Mouse (Mus musculus) MEL (cell line): ENCODE data around the gene Ptrh2. TPM values are rescaled to one million over a fixed set of nuclear protein-coding genes. Genes with fewer than 3 reads are reported as not detected.

Experiments
- DNase-seq: peaks from one replicate; pipeline ENCODE4 v3.0.0; 2011; ENCODE audit warnings: low read depth, low spot score
- H3K27ac ChIP-seq: 2 replicates; pipeline ENCODE4 v1.5.1; 2012; ENCODE audit warnings: low read depth, mild to moderate bottlenecking, control low read depth, low read length, moderate library complexity; ENCODE audit not compliant: control insufficient read depth
- H3K27me3 ChIP-seq, 2 experiments: fragments of 150-350 bp in 1 of 2; sonication (generic) in 1 of 2; 2 replicates each; pipeline ENCODE4 v1.6.1; 2012; ENCODE audit warnings: low read length in 2 of 2, mild to moderate bottlenecking in 2 of 2, improper control_type of control experiment in 1 of 2, moderate library complexity in 1 of 2; ENCODE audit not compliant: insufficient read depth in 2 of 2, control insufficient read depth in 1 of 2
- H3K36me3 ChIP-seq, 2 experiments: 2 replicates each; pipeline ENCODE4 v1.6.1; 2012 to 2014; ENCODE audit warnings: low read length in 2 of 2, improper control_type of control experiment in 1 of 2, inconsistent platforms in 1 of 2, mild to moderate bottlenecking in 1 of 2; ENCODE audit not compliant: insufficient read depth in 2 of 2, control insufficient read depth in 1 of 2
- H3K4me1 ChIP-seq, 2 experiments: fragments of 150-350 bp in 1 of 2; sonication (generic) in 1 of 2; 2 replicates each; pipeline ENCODE4 v1.6.1; 2012; ENCODE audit warnings: low read length in 2 of 2, improper control_type of control experiment in 1 of 2, mild to moderate bottlenecking in 1 of 2; ENCODE audit not compliant: insufficient read depth in 2 of 2, control insufficient read depth in 1 of 2
- H3K4me3 ChIP-seq, 2 experiments: fragments of 150-350 bp in 1 of 2; sonication (generic) in 1 of 2; 2 replicates each; pipeline ENCODE4 v1.5.1; 2012; ENCODE audit warnings: low read depth in 2 of 2, low read length in 2 of 2, mild to moderate bottlenecking in 2 of 2, moderate library complexity in 2 of 2, control low read depth in 1 of 2, improper control_type of control experiment in 1 of 2; ENCODE audit not compliant: control insufficient read depth in 1 of 2, insufficient read depth in 1 of 2
- H3K79me2 ChIP-seq: 2 replicates; pipeline ENCODE4 v1.6.1; 2012; ENCODE audit warnings: mild to moderate bottlenecking, low read length, moderate library complexity; ENCODE audit not compliant: control insufficient read depth, poor library complexity, insufficient read depth
- H3K9ac ChIP-seq: 2 replicates; pipeline ENCODE4 v1.6.1; 2012; ENCODE audit warnings: low read depth, mild to moderate bottlenecking, control low read depth, low read length, moderate library complexity; ENCODE audit not compliant: control insufficient read depth, poor library complexity, severe bottlenecking
- H3K9me3 ChIP-seq: fragments of 150-350 bp; sonication (generic); replicated peaks from 2 replicates; pipeline ENCODE4 v1.6.1; 2012; ENCODE audit warnings: mild to moderate bottlenecking, low read length, improper control_type of control experiment, moderate library complexity; ENCODE audit not compliant: insufficient read depth
- CHD1 ChIP-seq: IDR thresholded peaks from 2 replicates; pipeline ENCODE4 v1.6.1; 2012; ENCODE audit warnings: low read depth, mild to moderate bottlenecking, inconsistent platforms, low read length, improper control_type of control experiment
- CHD2 ChIP-seq: IDR thresholded peaks from 2 replicates; pipeline ENCODE4 v1.6.1; 2011; ENCODE audit warnings: low read length, improper control_type of control experiment
- E2F4 ChIP-seq: IDR thresholded peaks from 2 replicates; pipeline ENCODE4 v1.6.1; 2011; ENCODE audit warnings: low read depth, low read length, improper control_type of control experiment, borderline replicate concordance
- ELF1 ChIP-seq: IDR thresholded peaks from 2 replicates; pipeline ENCODE4 v1.6.1; 2014; ENCODE audit warnings: low read depth, mild to moderate bottlenecking, inconsistent platforms, low read length, improper control_type of control experiment, moderate library complexity
- ETS1 ChIP-seq: IDR thresholded peaks from 2 replicates; pipeline ENCODE4 v1.6.1; 2012; ENCODE audit warnings: low read depth, mild to moderate bottlenecking, inconsistent platforms, low read length, improper control_type of control experiment, moderate library complexity
- GABPA ChIP-seq: IDR thresholded peaks from 2 replicates; pipeline ENCODE4 v1.6.1; 2012; ENCODE audit warnings: low read depth, mild to moderate bottlenecking, inconsistent platforms, low read length, improper control_type of control experiment, moderate library complexity
- GATA1 ChIP-seq: IDR thresholded peaks from 2 replicates; pipeline ENCODE4 v1.6.1; 2011; ENCODE audit warnings: low read depth, low read length, improper control_type of control experiment
- HCFC1 ChIP-seq: IDR thresholded peaks from 2 replicates; pipeline ENCODE4 v1.6.1; 2012; ENCODE audit warnings: low read depth, mild to moderate bottlenecking, inconsistent platforms, low read length, improper control_type of control experiment, moderate library complexity
- JUND ChIP-seq: IDR thresholded peaks from 2 replicates; pipeline ENCODE4 v1.6.1; 2011; ENCODE audit warnings: low read depth, mild to moderate bottlenecking, improper control_type of control experiment, low read length
- MAFK ChIP-seq: IDR thresholded peaks from 2 replicates; pipeline ENCODE4 v1.6.1; 2011; ENCODE audit warnings: low read depth, mild to moderate bottlenecking, low read length, improper control_type of control experiment, borderline replicate concordance
- MAX ChIP-seq: IDR thresholded peaks from 2 replicates; pipeline ENCODE4 v1.6.1; 2011; ENCODE audit warnings: low read length, improper control_type of control experiment
- MAZ ChIP-seq: IDR thresholded peaks from 2 replicates; pipeline ENCODE4 v1.6.1; 2012; ENCODE audit warnings: low read depth, mild to moderate bottlenecking, inconsistent platforms, low read length, improper control_type of control experiment
- MEF2A ChIP-seq: IDR thresholded peaks from 2 replicates; pipeline ENCODE4 v1.6.1; 2014; ENCODE audit warnings: low read depth, mild to moderate bottlenecking, inconsistent platforms, low read length, improper control_type of control experiment; ENCODE audit not compliant: poor library complexity, insufficient replicate concordance, severe bottlenecking; ENCODE audit errors: extremely low read depth
- MXI1 ChIP-seq: IDR thresholded peaks from 2 replicates; pipeline ENCODE4 v1.6.1; 2011; ENCODE audit warnings: mild to moderate bottlenecking, low read depth, low read length, improper control_type of control experiment
- MYB ChIP-seq: IDR thresholded peaks from 2 replicates; pipeline ENCODE4 v1.6.1; 2011; ENCODE audit warnings: mild to moderate bottlenecking, low read depth, low read length, improper control_type of control experiment
- NELFE ChIP-seq: IDR thresholded peaks from 2 replicates; pipeline ENCODE4 v1.6.1; 2011; ENCODE audit warnings: low read depth, low read length, improper control_type of control experiment
- NRF1 ChIP-seq: IDR thresholded peaks from 2 replicates; pipeline ENCODE4 v1.6.1; 2014; ENCODE audit warnings: low read depth, mild to moderate bottlenecking, inconsistent platforms, low read length, improper control_type of control experiment, moderate library complexity; ENCODE audit not compliant: poor library complexity, insufficient read depth, severe bottlenecking
- POLR2A ChIP-seq, 2 experiments: IDR thresholded peaks; 2 replicates each; pipeline ENCODE4 v1.6.1; 2011 to 2012; ENCODE audit warnings: low read length in 2 of 2, mild to moderate bottlenecking in 2 of 2, control low read depth in 1 of 2, improper control_type of control experiment in 1 of 2, low read depth in 1 of 2, moderate library complexity in 1 of 2; ENCODE audit not compliant: control insufficient read depth in 1 of 2, insufficient read depth in 1 of 2, poor library complexity in 1 of 2
- POLR2AphosphoS2 ChIP-seq: IDR thresholded peaks from 2 replicates; pipeline ENCODE4 v1.6.1; 2011; ENCODE audit warnings: low read length, improper control_type of control experiment
- POLR2AphosphoS5 ChIP-seq: IDR thresholded peaks from 2 replicates; pipeline ENCODE4 v1.6.1; 2012; ENCODE audit warnings: low read depth, borderline replicate concordance, mild to moderate bottlenecking, inconsistent platforms, low read length, moderate library complexity, mixed read lengths
- RAD21 ChIP-seq: IDR thresholded peaks from 2 replicates; pipeline ENCODE4 v1.6.1; 2011; ENCODE audit warnings: mild to moderate bottlenecking, low read depth, low read length, improper control_type of control experiment
- RCOR1 ChIP-seq: IDR thresholded peaks from 2 replicates; pipeline ENCODE4 v1.6.1; 2012; ENCODE audit warnings: low read depth, mild to moderate bottlenecking, inconsistent platforms, low read length, improper control_type of control experiment
- SIN3A ChIP-seq: IDR thresholded peaks from 2 replicates; pipeline ENCODE4 v1.6.1; 2012; ENCODE audit warnings: low read length, improper control_type of control experiment, inconsistent platforms
- SMC3 ChIP-seq: IDR thresholded peaks from 2 replicates; pipeline ENCODE4 v1.6.1; 2011; ENCODE audit warnings: low read depth, low read length, improper control_type of control experiment
- TAL1 ChIP-seq: IDR thresholded peaks from 2 replicates; pipeline ENCODE4 v1.6.1; 2012; ENCODE audit warnings: mild to moderate bottlenecking, inconsistent platforms, low read length, moderate library complexity, mixed read lengths
- UBTF ChIP-seq: IDR thresholded peaks from 2 replicates; pipeline ENCODE4 v1.6.1; 2012; ENCODE audit warnings: low read depth, mild to moderate bottlenecking, inconsistent platforms, low read length, improper control_type of control experiment, moderate library complexity, borderline replicate concordance; ENCODE audit not compliant: insufficient read depth
- USF2 ChIP-seq, 2 experiments: IDR thresholded peaks; 2 replicates each; pipeline ENCODE4 v1.6.1; 2011 to 2012; ENCODE audit warnings: improper control_type of control experiment in 2 of 2, low read length in 2 of 2, borderline replicate concordance in 1 of 2, inconsistent platforms in 1 of 2, low read depth in 1 of 2, mild to moderate bottlenecking in 1 of 2; ENCODE audit not compliant: insufficient read depth in 1 of 2
- ZC3H11A ChIP-seq: IDR thresholded peaks from 2 replicates; pipeline ENCODE4 v1.6.1; 2012; ENCODE audit warnings: low read depth, mild to moderate bottlenecking, inconsistent platforms, low read length, improper control_type of control experiment
- ZKSCAN1 ChIP-seq: IDR thresholded peaks from 2 replicates; pipeline ENCODE4 v1.6.1; 2012; ENCODE audit warnings: low read depth, mild to moderate bottlenecking, inconsistent platforms, low read length, improper control_type of control experiment, moderate library complexity
- polyA plus RNA-seq, 2 experiments: library from polyadenylated mRNA; stranded (reverse) in 1 of 2; unstranded in 1 of 2; fragments of >175 nt in 1 of 2; fragments of >200 nt in 1 of 2; gene quantifications; 2 replicates each; pipeline versions ENCODE4 v1.2.1 to v1.2.4; 2012; ENCODE audit warnings: low replicate concordance in 2 of 2, low read depth in 1 of 2; ENCODE audit not compliant: insufficient read length in 2 of 2, insufficient read depth in 1 of 2, missing spikeins in 1 of 2
- total RNA-seq: library from RNA; depleted of rRNA; stranded (reverse); fragments of 300-350 nt; gene quantifications from 2 replicates; pipeline ENCODE4 v1.2.3, GENCODE M21; 2012

Gene Ptrh2
- total and polyA plus RNA-seq, 3 experiments, result 30.0 to 40.3 TPM; not detected in 1

DNA sequence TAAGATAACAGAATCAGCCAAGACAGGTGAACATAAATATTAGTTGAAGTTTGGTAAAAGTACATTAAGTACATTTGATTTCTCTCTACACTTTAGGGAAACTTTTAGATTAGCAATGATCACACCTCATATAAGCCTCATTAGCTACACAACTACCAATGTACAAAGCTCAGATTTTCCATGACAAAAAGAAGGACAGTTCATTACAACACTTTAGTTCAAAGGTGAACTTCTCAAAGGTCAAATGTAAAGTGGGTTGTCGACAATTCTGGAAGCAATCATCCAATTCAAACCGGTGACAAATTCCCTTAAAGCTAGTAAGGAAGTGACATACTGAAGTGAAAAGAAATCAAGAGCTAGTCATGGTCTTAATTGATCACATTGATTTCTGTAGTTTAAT lies 46.1 kb upstream of the Ptrh2 start:
- H3K4me3 ChIP-seq, result no peak overlapping the region
- H3K27ac ChIP-seq, result no peak overlapping the region
- no peaks in the 10 kb centered on the region for H3K9me3 ChIP-seq
- no peaks in the 10 kb centered on the region for H3K27me3 ChIP-seq
- DNase-seq, result no peak
- H3K4me1 ChIP-seq, result no peaks in the 10 kb centered on the region
- no peaks in the 10 kb centered on the region for H3K79me2 ChIP-seq
- TF ChIP-seq ZKSCAN1 (no peak), HCFC1 (no peak), CHD2 (no peak), POLR2AphosphoS2 (no peak), MYB (no peak), SMC3 (no peak), MAZ (no peak), POLR2A (IDR thresholded peaks at IDR 0.05; ENCODE audit: control insufficient read depth in 1 of 2, insufficient read depth in 1 of 2, low read depth in 1 of 2, low read length in 2 of 2, poor library complexity in 1 of 2) (no peak), RCOR1 (no peak), USF2 (IDR thresholded peaks at IDR 0.05; ENCODE audit: borderline replicate concordance in 1 of 2, insufficient read depth in 1 of 2, low read depth in 1 of 2, low read length in 2 of 2) (no peak), MAFK (no peak), ETS1 (no peak), GATA1 (no peak), SIN3A (no peak), NELFE (no peak), ZC3H11A (no peak), GABPA (no peak), NRF1 (no peak)
- H3K36me3 ChIP-seq, result peaks cover 0 to 18% of the 10 kb centered on the region in 2 experiments; a peak in 2 of 4 replicates
- H3K9ac ChIP-seq, result no peak overlapping the region

DNA sequence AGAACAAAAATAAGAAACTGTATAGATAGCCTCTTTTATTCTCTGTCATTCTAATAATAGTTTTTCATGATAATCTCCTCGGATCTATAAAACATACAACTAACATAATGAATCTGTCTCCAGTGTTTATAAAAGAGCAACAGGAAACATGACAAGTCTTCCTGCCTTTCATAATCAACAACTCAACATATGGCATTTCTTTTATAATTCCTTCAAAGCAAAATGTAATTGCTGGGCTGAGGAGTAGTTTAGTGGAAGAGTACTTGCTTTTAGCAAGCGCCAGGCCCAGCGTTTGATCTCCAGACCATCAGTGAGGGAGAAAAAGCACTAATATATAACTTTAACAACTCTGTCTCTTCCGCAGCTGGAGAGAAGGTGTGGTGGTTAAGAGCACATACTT lies 42.1 kb upstream of the Ptrh2 start:
- TF ChIP-seq JUND (no peak), USF2 (IDR thresholded peaks at IDR 0.05; ENCODE audit: borderline replicate concordance in 1 of 2, insufficient read depth in 1 of 2, low read depth in 1 of 2, low read length in 2 of 2) (no peak), ELF1 (no peak), E2F4 (no peak), UBTF (no peak), POLR2AphosphoS5 (no peak), ETS1 (no peak), CHD1 (no peak), NRF1 (no peak), NELFE (no peak), MXI1 (no peak), RAD21 (no peak), RCOR1 (no peak), TAL1 (no peak), HCFC1 (no peak), MEF2A (no peak), MAFK (no peak), MAX (no peak)
- TF ChIP-seq, all 39 proteins: peak for 0
- Histone ChIP-seq H3K27me3 (no peaks in the 10 kb centered on the region), H3K9me3 (no peaks in the 10 kb centered on the region), H3K4me1 (no peaks in the 10 kb centered on the region), H3K9ac (no peak overlapping the region), H3K36me3 (peaks cover 0 to 5% of the 10 kb centered on the region in 2 experiments; a peak in 2 of 4 replicates), H3K4me3 (no peak overlapping the region), H3K27ac (no peak overlapping the region), H3K79me2 (0 out of 2 replicates have a peak, but pooled peaks cover 2% of the 10 kb centered on the region)
- DNase-seq, result no peak
